8 mouse cellular contexts compared by ENCODE assay signal in the genomic region with DNA sequence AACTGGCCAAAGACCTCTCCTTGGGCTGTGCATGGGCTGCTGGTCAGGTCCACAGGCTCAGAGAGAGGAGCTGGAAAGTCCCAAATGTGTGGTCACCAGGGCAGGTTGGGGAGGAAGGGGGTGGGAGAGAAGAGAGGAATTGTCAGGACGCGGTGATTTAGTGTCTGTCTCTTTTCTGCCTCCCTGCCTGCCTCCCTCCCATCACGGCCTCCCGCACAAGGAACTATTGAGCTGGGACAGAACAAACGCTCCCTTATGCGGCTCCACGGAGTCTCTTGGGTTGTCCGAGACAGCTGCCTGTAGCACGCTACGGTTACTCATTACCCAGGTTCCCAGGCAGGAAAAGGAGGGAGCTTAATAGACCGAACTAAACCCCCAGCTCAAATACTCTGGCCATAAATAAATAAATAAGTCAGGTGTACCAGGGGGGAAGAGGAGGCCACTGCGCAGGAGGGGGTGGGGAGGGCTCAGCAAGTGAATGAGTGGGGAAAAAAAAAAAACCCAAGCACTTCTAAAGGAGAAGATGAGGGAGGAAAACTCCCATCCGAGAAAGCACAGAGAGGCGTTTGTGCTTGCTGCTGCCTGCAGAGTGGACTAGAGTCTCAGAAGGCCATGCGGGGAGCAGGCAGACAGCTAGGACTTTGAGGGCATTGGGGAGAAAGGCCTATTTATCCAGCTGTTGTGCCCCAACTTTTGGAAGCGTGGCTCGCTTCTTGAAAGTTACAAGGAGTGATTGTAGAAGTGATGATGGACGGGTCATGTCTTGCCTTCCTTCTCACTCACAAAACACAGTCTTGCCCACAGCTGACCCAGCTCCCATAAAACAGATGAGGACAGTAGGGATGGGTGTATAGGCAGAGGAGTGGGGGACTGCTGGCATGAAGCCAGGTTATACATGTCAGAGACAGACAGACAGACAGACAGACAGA.
DNase-seq lines count a peak whose midpoint lies in the region; ATAC-seq and TF ChIP-seq lines count a peak whose summit lies in the region.

No protein-coding gene starts in this region.

- H3K27me3 ChIP-seq in intestine, embryonic 16.5 days (replicated peaks; ENCODE audit: control insufficient read depth, insufficient read depth, low read length) = no peaks in the 10 kb centered on the region
- no peaks in the 10 kb centered on the region for H3K27me3 ChIP-seq in liver, embryonic 15.5 days

- H3K4me3 ChIP-seq in intestine, embryonic 16.5 days (ENCODE audit: low read length) = no peak overlapping the region
- no peak overlapping the region for H3K4me3 ChIP-seq in liver, embryonic 15.5 days (replicated peaks)

- peak overlapping the region; percentile 29 for H3K4me2 ChIP-seq in intestine, embryonic 16.5 days (ENCODE audit: low read depth, low read length)
- H3K4me2 ChIP-seq in liver, embryonic 15.5 days = peak overlapping the region; percentile 33

- ATAC-seq in intestine, embryonic 16.5 days = peak; percentile 73
- no peak for ATAC-seq in liver, embryonic 15.5 days (ENCODE audit: insufficient read depth)

- no peaks in the 10 kb centered on the region for H3K9me3 ChIP-seq in intestine, embryonic 16.5 days (ENCODE audit: control insufficient read depth, low read length)
- H3K9me3 ChIP-seq in liver, embryonic 15.5 days (replicated peaks) = no peaks in the 10 kb centered on the region

- no peaks in the 10 kb centered on the region for H3K36me3 ChIP-seq in intestine, embryonic 16.5 days (ENCODE audit: control insufficient read depth, insufficient read depth, low read length)
- no peaks in the 10 kb centered on the region for H3K36me3 ChIP-seq in liver, embryonic 15.5 days (replicated peaks)

- peak; percentile 88 for DNase-seq in brain, embryonic 14.5 days (ENCODE audit: low read depth)
- DNase-seq in embryo, embryonic 9.5 days (ENCODE audit: extremely low spot score) = peak; percentile 43
- peak; percentile 48 for DNase-seq in testis, postnatal 14 days (ENCODE audit: low spot score)
- no peak for DNase-seq in spleen, postnatal 4 days (ENCODE audit: low spot score in 2 of 2)
- DNase-seq in urinary bladder, postnatal 4 days (ENCODE audit: low spot score in 2 of 2) = no peak
- DNase-seq in cerebellum, adult 9-10 months = no peak

- WGBS in intestine, embryonic 16.5 days = 19% methylated on average over 18 of the region's 18 CpGs
- WGBS in liver, embryonic 15.5 days (ENCODE audit: insufficient replicate concordance) = 45% methylated on average over 18 of the region's 18 CpGs

- TF ChIP-seq CTCF in brain, embryonic 14.5 days (IDR thresholded peaks at IDR 0.05; ENCODE audit: borderline replicate concordance, extremely low read depth, insufficient read depth, insufficient read length) = no peak

- peaks cover 15% of the 10 kb centered on the region; the same call in 1 of the 2 replicates for H3K4me1 ChIP-seq in intestine, embryonic 16.5 days (ENCODE audit: control insufficient read depth, insufficient read depth, low read length)
- H3K4me1 ChIP-seq in liver, embryonic 15.5 days (replicated peaks) = no peaks in the 10 kb centered on the region

- H3K9ac ChIP-seq in intestine, embryonic 16.5 days (ENCODE audit: low read depth, low read length) = no peak overlapping the region
- no peak overlapping the region for H3K9ac ChIP-seq in liver, embryonic 15.5 days

- H3K27ac ChIP-seq in intestine, embryonic 16.5 days (ENCODE audit: low read length) = peak overlapping the region; percentile 77
- no peak overlapping the region for H3K27ac ChIP-seq in liver, embryonic 15.5 days (replicated peaks)

- TF ChIP-seq POLR2A in brain, embryonic 14.5 days (IDR thresholded peaks at IDR 0.05; ENCODE audit: borderline replicate concordance, extremely low read depth, insufficient read depth, insufficient read length, poor library complexity, severe bottlenecking) = no peak

Comparison
In these comparisons a context has a peak if more than half of its experiments do, and no peak if none do; other contexts are left out.
1. DNase-seq: peak in brain, embryonic 14.5 days (single experiment), embryo, embryonic 9.5 days (single experiment) and testis, postnatal 14 days (single experiment); none in spleen, postnatal 4 days (0 of 2), urinary bladder, postnatal 4 days (0 of 2) and cerebellum, adult 9-10 months (single experiment).